Mouse (Mus musculus) stomach, postnatal 0 days (tissue): ENCODE measurements around the gene Bmyc.

ENCODE experiments used
- CTCF ChIP-seq: IDR thresholded peaks from 2 replicates; pipeline ENCODE4 v1.5.1; 2016; ENCODE audit warnings: antibody characterized with exemption, low read depth, mild to moderate bottlenecking, moderate library complexity
- EP300 ChIP-seq: optimal IDR thresholded peaks from 2 replicates; pipeline ENCODE3; 2016; ENCODE audit warnings: antibody characterized with exemption

DNA sequence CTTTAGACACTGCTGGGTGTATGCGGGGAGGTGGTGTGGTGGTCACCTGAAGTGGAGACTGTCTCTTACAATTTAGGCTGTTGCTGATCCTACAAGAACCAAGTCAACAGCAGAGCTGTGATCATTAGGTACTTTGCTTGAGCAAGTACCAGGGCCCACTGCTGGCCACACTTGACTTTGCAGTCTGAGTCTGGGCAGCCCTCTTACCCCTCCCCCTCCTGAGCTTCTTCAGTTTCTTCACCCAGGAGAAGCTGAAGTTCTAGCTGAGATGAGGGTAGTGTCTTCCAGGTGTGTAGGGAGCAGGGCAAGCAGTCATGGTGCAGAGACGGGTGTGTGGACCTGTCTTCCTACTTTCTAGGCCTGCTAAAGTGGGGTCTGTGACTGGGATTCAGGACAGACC, 1.6 kb downstream of the Bmyc start:
- TF ChIP-seq CTCF = peak; percentile 52
- no peak for TF ChIP-seq EP300
